Mouse (Mus musculus) myocyte (in vitro differentiated cells): ENCODE results near the gene Ptprb. TPM values are rescaled to one million over a fixed set of nuclear protein-coding genes. Genes with fewer than 3 reads are reported as not detected.

Source experiments
- H3K27me3 ChIP-seq: one replicate; pipeline ENCODE4 v1.6.1; 2011; ENCODE audit not compliant: control insufficient read depth, insufficient read depth, insufficient read length
- H3K36me3 ChIP-seq: one replicate; pipeline ENCODE4 v1.6.1; 2011; ENCODE audit not compliant: control insufficient read depth, insufficient read depth
- H3K4me2 ChIP-seq: one replicate; pipeline ENCODE4 v1.6.1; 2011; ENCODE audit warnings: low read depth, control low read depth
- H3K4me3 ChIP-seq: one replicate; pipeline ENCODE4 v1.5.1; 2011; ENCODE audit warnings: mild to moderate bottlenecking, control low read depth, moderate library complexity
- H3K79me2 ChIP-seq: one replicate; pipeline ENCODE4 v1.6.1; 2011; ENCODE audit not compliant: control insufficient read depth, insufficient read depth
- H3ac ChIP-seq: one replicate; pipeline ENCODE4 v1.6.1; 2011; ENCODE audit not compliant: control insufficient read depth, insufficient read length
- CEBPB ChIP-seq: IDR thresholded peaks from 2 replicates; pipeline ENCODE4 v1.6.1; 2011; ENCODE audit warnings: mild to moderate bottlenecking, moderate library complexity; ENCODE audit not compliant: poor library complexity, insufficient read depth, severe bottlenecking
- E2F4 ChIP-seq: IDR thresholded peaks from one replicate; pipeline ENCODE4 v1.6.1; 2011; ENCODE audit warnings: mild to moderate bottlenecking, control low read depth, moderate library complexity; ENCODE audit not compliant: insufficient read depth
- MAX ChIP-seq: IDR thresholded peaks from one replicate; pipeline ENCODE4 v1.6.1; 2011; ENCODE audit warnings: low read depth, mild to moderate bottlenecking, control low read depth
- MYOD1 ChIP-seq, 3 experiments: IDR thresholded peaks; one replicate each; pipeline ENCODE4 v1.6.1; 2011; ENCODE audit warnings: control low read depth in 2 of 3, low read depth in 2 of 3, mild to moderate bottlenecking in 2 of 3, moderate library complexity in 1 of 3; ENCODE audit not compliant: insufficient read length in 2 of 3, control insufficient read depth in 1 of 3
- MYOG ChIP-seq, 3 experiments: IDR thresholded peaks; one replicate each; pipeline ENCODE4 v1.6.1; 2011; ENCODE audit warnings: control low read depth in 2 of 3, low read depth in 2 of 3, mild to moderate bottlenecking in 2 of 3; ENCODE audit not compliant: insufficient read length in 2 of 3, control insufficient read depth in 1 of 3, insufficient read depth in 1 of 3
- POLR2A ChIP-seq: IDR thresholded peaks from one replicate; pipeline ENCODE4 v1.6.1; 2011; ENCODE audit warnings: low read depth, mild to moderate bottlenecking, control low read depth, moderate library complexity; ENCODE audit not compliant: insufficient read length
- POLR2AphosphoS2 ChIP-seq: IDR thresholded peaks from one replicate; pipeline ENCODE4 v1.6.1; 2011; ENCODE audit warnings: low read depth, control low read depth; ENCODE audit not compliant: insufficient read length
- REST ChIP-seq: IDR thresholded peaks from one replicate; pipeline ENCODE4 v1.6.1; 2011; ENCODE audit warnings: mild to moderate bottlenecking, control low read depth, moderate library complexity; ENCODE audit not compliant: insufficient read depth, insufficient read length
- SRF ChIP-seq: IDR thresholded peaks from one replicate; pipeline ENCODE4 v1.6.1; 2011; ENCODE audit warnings: low read depth; ENCODE audit not compliant: control insufficient read depth, insufficient read length
- TCF12 ChIP-seq: IDR thresholded peaks from one replicate; pipeline ENCODE4 v1.6.1; 2011; ENCODE audit warnings: mild to moderate bottlenecking, control low read depth; ENCODE audit not compliant: poor library complexity, insufficient read depth, severe bottlenecking
- TCF3 ChIP-seq: IDR thresholded peaks from one replicate; pipeline ENCODE4 v1.6.1; 2011; ENCODE audit warnings: low read depth, control low read depth; ENCODE audit not compliant: insufficient read length
- USF1 ChIP-seq: IDR thresholded peaks from one replicate; pipeline ENCODE4 v1.6.1; 2011; ENCODE audit warnings: low read depth, mild to moderate bottlenecking, control low read depth, moderate library complexity
- polyA plus RNA-seq: library from polyadenylated mRNA; unstranded; fragments of >200 nt; fragmentation: generic; extraction: Trizol; gene quantifications from one replicate; pipeline ENCODE4 v1.2.1, GENCODE M21; 2012; ENCODE audit warnings: missing spikeins

Gene Ptprb
- polyA plus RNA-seq, 1 experiment: 0.01 TPM

DNA sequence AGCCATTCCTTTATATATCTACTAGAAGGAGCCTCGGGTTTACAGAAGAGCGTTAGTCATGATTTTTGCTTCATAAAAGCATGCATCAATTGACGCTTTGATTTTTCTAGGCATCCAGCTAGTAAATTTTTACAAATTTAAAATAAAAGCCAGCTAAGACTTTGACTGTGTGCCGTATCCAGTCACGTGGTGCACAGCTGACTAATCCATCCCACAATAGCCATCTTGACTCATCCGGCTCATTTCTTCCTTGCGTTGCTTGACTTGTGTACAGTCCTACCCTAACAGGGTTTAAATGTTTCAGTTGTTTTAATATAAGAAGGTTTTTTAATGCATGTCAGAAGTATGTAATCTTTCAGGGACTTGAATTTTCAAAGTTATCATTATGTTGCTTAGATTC lies 60.0 kb downstream of the Ptprb start:
- H3K27me3 ChIP-seq: no peaks in the 10 kb centered on the region
- no peak overlapping the region for H3K4me3 ChIP-seq
- H3K4me2 ChIP-seq: peak overlapping the region; percentile 43
- H3ac ChIP-seq: no peak overlapping the region
- TF ChIP-seq USF1: peak; percentile 98
- no peak for TF ChIP-seq REST
- no peaks in the 10 kb centered on the region for H3K79me2 ChIP-seq
- H3K36me3 ChIP-seq: no peaks in the 10 kb centered on the region

DNA sequence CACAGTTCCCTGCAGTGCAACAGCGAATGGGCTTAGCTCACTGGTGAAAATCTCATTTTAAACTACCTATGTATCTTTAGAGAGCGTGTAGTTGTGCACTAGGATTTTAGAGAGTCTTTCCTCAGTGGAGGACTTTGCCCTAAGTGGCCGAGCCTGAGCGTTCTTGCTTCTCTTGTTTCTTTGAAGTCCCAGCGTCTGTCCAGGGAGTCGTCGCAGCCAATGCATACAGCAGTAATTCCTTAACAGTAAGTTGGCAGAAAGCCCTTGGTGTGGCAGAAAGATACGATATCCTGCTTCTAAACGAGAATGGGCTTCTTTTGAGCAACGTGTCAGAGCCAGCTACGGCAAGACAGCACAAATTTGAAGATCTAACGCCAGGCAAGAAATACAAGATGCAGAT lies 65.9 kb downstream of the Ptprb start:
- Histone ChIP-seq H3K4me2 (no peak overlapping the region), H3K4me3 (no peak overlapping the region), H3K79me2 (no peaks in the 10 kb centered on the region), H3K27me3 (no peaks in the 10 kb centered on the region), H3ac (no peak overlapping the region), H3K36me3 (no peaks in the 10 kb centered on the region)
- TF ChIP-seq MYOG (IDR thresholded peaks at IDR 0.05; ENCODE audit: control insufficient read depth in 1 of 3, insufficient read depth in 1 of 3, insufficient read length in 2 of 3, low read depth in 2 of 3) (no peak), TCF3 (no peak), REST (no peak), CEBPB (no peak), TCF12 (no peak), MYOD1 (IDR thresholded peaks at IDR 0.05; ENCODE audit: control insufficient read depth in 1 of 3, insufficient read length in 2 of 3, low read depth in 2 of 3) (no peak), USF1 (no peak), SRF (no peak), POLR2A (no peak), MAX (no peak), E2F4 (no peak), POLR2AphosphoS2 (no peak)

DNA sequence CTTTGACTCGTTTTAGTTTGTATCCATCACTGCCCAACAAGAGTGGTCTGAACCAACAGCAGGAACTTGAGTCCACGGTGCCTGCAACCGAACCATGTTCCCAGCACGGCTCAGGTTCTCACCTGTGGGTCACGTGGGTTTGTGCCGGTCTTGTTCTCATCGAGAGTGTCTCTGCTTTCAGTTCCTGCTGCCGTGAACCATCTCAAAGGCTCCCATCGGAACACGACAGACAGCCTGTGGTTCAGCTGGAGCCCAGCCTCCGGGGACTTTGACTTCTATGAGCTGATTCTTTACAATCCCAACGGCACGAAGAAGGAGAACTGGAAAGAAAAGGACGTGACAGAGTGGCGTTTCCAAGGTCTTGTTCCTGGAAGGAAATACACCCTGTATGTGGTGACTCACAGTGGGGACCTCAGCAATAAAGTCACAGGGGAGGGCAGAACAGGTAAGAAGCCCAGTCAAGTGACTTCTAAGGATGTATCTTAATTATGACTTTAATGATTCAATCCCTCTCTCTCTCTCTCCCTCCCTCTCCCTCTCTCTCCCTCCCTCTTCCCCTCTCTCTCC lies 71.4 kb downstream of the Ptprb start:
- Histone ChIP-seq H3K4me2 (no peak overlapping the region), H3ac (no peak overlapping the region), H3K4me3 (no peak overlapping the region), H3K79me2 (no peaks in the 10 kb centered on the region), H3K36me3 (no peaks in the 10 kb centered on the region), H3K27me3 (no peaks in the 10 kb centered on the region)
- no peak for TF ChIP-seq MAX
- TF ChIP-seq TCF3: no peak
- TF ChIP-seq MYOG (IDR thresholded peaks at IDR 0.05; ENCODE audit: control insufficient read depth in 1 of 3, insufficient read depth in 1 of 3, insufficient read length in 2 of 3, low read depth in 2 of 3): no peak
- no peak for TF ChIP-seq E2F4
- TF ChIP-seq TCF12: no peak
- TF ChIP-seq MYOD1 (IDR thresholded peaks at IDR 0.05; ENCODE audit: control insufficient read depth in 1 of 3, insufficient read length in 2 of 3, low read depth in 2 of 3): no peak
- no peak for TF ChIP-seq POLR2A
- no peak for TF ChIP-seq SRF
- no peak for TF ChIP-seq USF1
- TF ChIP-seq CEBPB: no peak
- TF ChIP-seq REST: no peak
- no peak for TF ChIP-seq POLR2AphosphoS2

DNA sequence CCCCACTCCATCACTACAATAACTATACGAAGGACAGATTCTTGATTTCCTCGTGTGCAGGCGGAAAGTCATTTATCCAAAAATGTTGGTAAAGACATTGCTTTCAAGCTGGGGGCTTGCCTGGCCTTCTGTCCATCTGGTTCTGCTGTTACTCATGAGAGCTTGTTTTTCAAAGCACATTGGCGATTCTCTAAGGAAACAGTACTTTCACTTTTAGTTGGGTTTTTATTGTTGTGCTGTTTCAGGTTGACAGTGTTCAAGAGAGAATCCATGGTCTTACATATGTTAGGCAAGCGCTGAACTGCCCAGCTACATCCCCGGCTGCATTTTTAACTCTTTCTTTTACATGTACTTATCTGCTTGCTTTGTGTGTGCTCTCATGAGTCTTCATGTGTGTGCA lies 73.7 kb downstream of the Ptprb start:
- no peaks in the 10 kb centered on the region for H3K36me3 ChIP-seq
- H3K27me3 ChIP-seq: no peaks in the 10 kb centered on the region
- no peak overlapping the region for H3K4me2 ChIP-seq
- no peaks in the 10 kb centered on the region for H3K79me2 ChIP-seq
- no peak for TF ChIP-seq CEBPB
- TF ChIP-seq E2F4: no peak
- TF ChIP-seq MYOG (IDR thresholded peaks at IDR 0.05; ENCODE audit: control insufficient read depth in 1 of 3, insufficient read depth in 1 of 3, insufficient read length in 2 of 3, low read depth in 2 of 3): no peak
- TF ChIP-seq POLR2AphosphoS2: no peak
- TF ChIP-seq SRF: no peak
- TF ChIP-seq TCF3: no peak
- TF ChIP-seq USF1: no peak
- TF ChIP-seq TCF12: no peak
- TF ChIP-seq MYOD1 (IDR thresholded peaks at IDR 0.05; ENCODE audit: control insufficient read depth in 1 of 3, insufficient read length in 2 of 3, low read depth in 2 of 3): no peak
- TF ChIP-seq MAX: no peak
- no peak for TF ChIP-seq POLR2A
- no peak for TF ChIP-seq REST
- no peak overlapping the region for H3K4me3 ChIP-seq
- no peak overlapping the region for H3ac ChIP-seq

DNA sequence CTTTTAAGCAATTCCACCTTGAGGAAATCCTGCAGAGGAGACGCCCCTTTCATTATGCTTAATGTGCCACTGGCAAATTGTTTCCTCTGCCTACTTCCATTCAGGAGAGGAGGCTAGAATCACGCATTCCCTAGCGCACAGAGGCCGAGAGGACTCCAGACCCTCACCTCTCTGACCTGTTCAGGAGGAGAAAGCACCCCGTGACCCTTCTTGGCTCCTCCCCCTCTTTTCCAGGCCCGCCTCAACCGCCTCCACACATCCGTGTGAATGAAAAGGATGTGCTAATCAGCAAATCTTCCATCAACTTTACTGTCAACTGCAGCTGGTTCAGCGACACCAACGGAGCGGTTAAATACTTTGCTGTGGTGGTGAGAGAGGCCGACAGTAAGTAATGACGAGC lies 75.2 kb downstream of the Ptprb start:
- no peaks in the 10 kb centered on the region for H3K27me3 ChIP-seq
- no peak overlapping the region for H3K4me2 ChIP-seq
- H3ac ChIP-seq: no peak overlapping the region
- TF ChIP-seq TCF3 (no peak), E2F4 (no peak), TCF12 (no peak), CEBPB (no peak), POLR2AphosphoS2 (no peak), POLR2A (no peak), REST (no peak), MAX (no peak), SRF (no peak), MYOG (IDR thresholded peaks at IDR 0.05; ENCODE audit: control insufficient read depth in 1 of 3, insufficient read depth in 1 of 3, insufficient read length in 2 of 3, low read depth in 2 of 3) (no peak)
- H3K36me3 ChIP-seq: no peaks in the 10 kb centered on the region
- H3K4me3 ChIP-seq: no peak overlapping the region
- no peaks in the 10 kb centered on the region for H3K79me2 ChIP-seq
